9 mouse cellular contexts compared by ENCODE assay signal in the genomic region with DNA sequence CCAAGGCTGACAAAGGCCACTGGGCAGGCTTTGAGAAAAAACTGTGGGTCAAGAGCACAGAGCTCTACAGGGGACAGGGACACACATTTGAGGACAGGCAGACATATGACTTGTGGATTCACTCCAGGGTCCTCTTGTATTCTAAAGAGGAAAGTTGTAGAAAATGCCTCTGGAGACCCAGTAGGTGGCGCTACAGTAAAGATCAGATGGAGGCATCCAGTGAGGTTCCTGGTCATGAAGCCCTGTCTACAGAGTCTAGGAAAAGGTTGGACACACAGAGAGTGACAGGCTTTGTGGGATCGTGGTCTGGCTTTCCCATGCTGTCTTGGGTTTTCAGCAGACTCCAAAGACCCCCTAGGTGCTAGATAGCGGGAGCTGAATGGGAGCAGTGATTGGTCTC.
DNase-seq lines count a peak whose midpoint lies in the region; ATAC-seq and TF ChIP-seq lines count a peak whose summit lies in the region.
"Had no signal": no experiment of that assay in that cellular context is flagged by ENCODE, and none has a peak within 500 bp of the region (broad histone marks: within the 10 kb centered on the region; RNA-seq: fewer than 3 reads in every experiment).

No protein-coding gene starts in this region.

- no peak for ATAC-seq in megakaryocyte, adult 5-6 weeks (ENCODE audit: poor library complexity, severe bottlenecking)

- no peak overlapping the region for H3K9ac ChIP-seq in ES-Bruce4 (ENCODE audit: low read depth, poor library complexity, severe bottlenecking)

- H3K36me3 ChIP-seq in ES-Bruce4 (ENCODE audit: control insufficient read depth, insufficient read depth, low read length, poor library complexity, severe bottlenecking): no peaks in the 10 kb centered on the region

- H3K27ac ChIP-seq in ES-Bruce4 (ENCODE audit: insufficient read depth, low read length): no peak overlapping the region

- no peaks in the 10 kb centered on the region for H3K4me1 ChIP-seq in ES-Bruce4 (ENCODE audit: control insufficient read depth, insufficient read depth, low read length)

- H3K27me3 ChIP-seq in ES-Bruce4 (ENCODE audit: control insufficient read depth, insufficient read depth, low read length, poor library complexity, severe bottlenecking): no peaks in the 10 kb centered on the region

- no peak for TF ChIP-seq POLR2A in ES-Bruce4 (IDR thresholded peaks at IDR 0.05; ENCODE audit: insufficient read depth, low read length)

- TF ChIP-seq EP300 in ES-Bruce4 (IDR thresholded peaks at IDR 0.05; ENCODE audit: insufficient read depth, low read depth, low read length): no peak

- TF ChIP-seq CTCF in ES-Bruce4 (IDR thresholded peaks at IDR 0.05; ENCODE audit: low read depth, low read length): peak; percentile 19

- no peak overlapping the region for H3K4me3 ChIP-seq in ES-Bruce4 (ENCODE audit: low read depth, low read length)
- H3K4me3 ChIP-seq: myocyte had no signal

- peak; percentile 50 for DNase-seq in adrenal gland, postnatal 10 days
- DNase-seq in adrenal gland, postnatal 4 days (ENCODE audit: low spot score in 2 of 2): no peak
- peak; percentile 20 for DNase-seq in kidney, postnatal 14 days
- DNase-seq in kidney, adult 18-20 months: no peak
- peak; percentile 47 for DNase-seq in embryo, embryonic 11.5 days (ENCODE audit: low read depth, low spot score)
- DNase-seq in spleen, postnatal 4 days (ENCODE audit: low spot score in 2 of 2): no peak

- H3K9me3 ChIP-seq in ES-Bruce4 (replicated peaks; ENCODE audit: control insufficient read depth, insufficient read depth, low read length, poor library complexity, severe bottlenecking): no peaks in the 10 kb centered on the region

Comparison
In these comparisons a context has a peak if more than half of its experiments do, and no peak if none do; other contexts are left out.
1. DNase-seq: peak in adrenal gland, postnatal 10 days (single experiment), kidney, postnatal 14 days (single experiment) and embryo, embryonic 11.5 days (single experiment); none in adrenal gland, postnatal 4 days (0 of 2), kidney, adult 18-20 months (single experiment) and spleen, postnatal 4 days (0 of 2).